Mouse (Mus musculus) 416B (cell line): ENCODE results near the gene Usp35.

Source experiments
- DNase-seq: peaks from one replicate; pipeline ENCODE4 v3.0.0; 2011; ENCODE audit warnings: low read depth

Gene Usp35

GRCm38 (mm10) chr7:97346111-97346821, 14.4 kb upstream of the Usp35 start:
- no peak for DNase-seq

GRCm38 (mm10) chr7:97345229-97345871, 13.5 kb upstream of the Usp35 start:
- no peak for DNase-seq

- no peak for DNase-seq
Observed at GRCm38 (mm10) chr7:97344655-97345054, 12.8 kb upstream of the Usp35 start.

- no peak for DNase-seq
Observed at GRCm38 (mm10) chr7:97342961-97343360, 11.1 kb upstream of the Usp35 start.

GRCm38 (mm10) chr7:97340907-97341849, 9.4 kb upstream of the Usp35 start:
- DNase-seq = no peak

- DNase-seq = no peak
Observed at GRCm38 (mm10) chr7:97339623-97340022, 7.8 kb upstream of the Usp35 start.

GRCm38 (mm10) chr7:97338593-97338992, 6.8 kb upstream of the Usp35 start:
- no peak for DNase-seq

GRCm38 (mm10) chr7:97336678-97337077, 4.9 kb upstream of the Usp35 start:
- DNase-seq = peak; percentile 83

- no peak for DNase-seq
Observed at GRCm38 (mm10) chr7:97334406-97334805, 2.6 kb upstream of the Usp35 start.

GRCm38 (mm10) chr7:97333113-97333898, 1.5 kb upstream of the Usp35 start:
- no peak for DNase-seq

GRCm38 (mm10) chr7:97332667-97333041, 834 bp upstream of the Usp35 start:
- peak; percentile 38 for DNase-seq

- DNase-seq = no peak
Observed at GRCm38 (mm10) chr7:97330931-97331645, 732 bp downstream of the Usp35 start.

GRCm38 (mm10) chr7:97329676-97330075, 2.1 kb downstream of the Usp35 start:
- DNase-seq = no peak

GRCm38 (mm10) chr7:97328891-97329588, 2.8 kb downstream of the Usp35 start:
- DNase-seq = no peak

GRCm38 (mm10) chr7:97327376-97327775, 4.4 kb downstream of the Usp35 start:
- no peak for DNase-seq

- no peak for DNase-seq
Observed at GRCm38 (mm10) chr7:97325156-97325985, 6.4 kb downstream of the Usp35 start.

- DNase-seq = no peak
Observed at GRCm38 (mm10) chr7:97324342-97324741, 7.5 kb downstream of the Usp35 start.

- DNase-seq = no peak
Observed at GRCm38 (mm10) chr7:97317706-97318105, 14.1 kb downstream of the Usp35 start.

GRCm38 (mm10) chr7:97315656-97316055, 16.2 kb downstream of the Usp35 start:
- DNase-seq = no peak

- DNase-seq = no peak
Observed at GRCm38 (mm10) chr7:97314646-97315045, 17.2 kb downstream of the Usp35 start.
